Mouse (Mus musculus): ENCODE results near the gene Dpm2. TPM values are rescaled to one million over a fixed set of nuclear protein-coding genes. Genes with fewer than 3 reads are reported as not detected.

Dpm2 gene
- polyA plus RNA-seq, 1 experiment from 2014 or later = 62.0 TPM

GRCm38 (mm10) chr2:32618051-32618450, 47.4 kb downstream of the Dpm2 start:
- 86% methylated on average over 9 of the region's 9 CpGs for WGBS
- no peak overlapping the region for H3K9ac ChIP-seq
- peaks cover 40% of the 10 kb centered on the region for H3K36me3 ChIP-seq
- peaks cover 37% of the 10 kb centered on the region for H3K4me1 ChIP-seq (replicated peaks)
- no peak overlapping the region for H3K27ac ChIP-seq
- no peak for ATAC-seq (replicated peaks; ENCODE audit: insufficient number of reproducible peaks, insufficient read depth, low FRiP score, low read depth)
- no peak overlapping the region for H3K4me2 ChIP-seq
- H3K4me3 ChIP-seq = no peak overlapping the region
- H3K9me3 ChIP-seq (replicated peaks) = no peaks in the 10 kb centered on the region
- H3K27me3 ChIP-seq = no peaks in the 10 kb centered on the region

- no peaks in the 10 kb centered on the region for H3K27me3 ChIP-seq
- peak overlapping the region; percentile 93 for H3K27ac ChIP-seq
- peak; percentile 81 for ATAC-seq (replicated peaks; ENCODE audit: insufficient number of reproducible peaks, insufficient read depth, low FRiP score, low read depth)
- 11% methylated on average over 4 of the region's 4 CpGs for WGBS
- peak overlapping the region; percentile 44 for H3K4me2 ChIP-seq
- peak overlapping the region; percentile 10; the same call in 1 of the 2 replicates for H3K4me3 ChIP-seq
- H3K4me1 ChIP-seq (replicated peaks) = peaks cover 54% of the 10 kb centered on the region
- peaks cover 26% of the 10 kb centered on the region for H3K36me3 ChIP-seq
- peak overlapping the region; percentile 29 for H3K9ac ChIP-seq
- no peaks in the 10 kb centered on the region for H3K9me3 ChIP-seq (replicated peaks)
Measured at GRCm38 (mm10) chr2:32620682-32621516, 50.2 kb downstream of the Dpm2 start.

GRCm38 (mm10) chr2:32621517-32621859, 50.8 kb downstream of the Dpm2 start, which contains the start of gene Ak1:
TSS of gene Ak1 (plus strand) at chr2:32621758.
- no peaks in the 10 kb centered on the region for H3K27me3 ChIP-seq
- WGBS = 7% methylated on average over 7 of the region's 7 CpGs
- H3K36me3 ChIP-seq = peaks cover 20% of the 10 kb centered on the region
- peaks cover 58% of the 10 kb centered on the region for H3K4me1 ChIP-seq (replicated peaks)
- H3K9me3 ChIP-seq (replicated peaks) = no peaks in the 10 kb centered on the region
- H3K4me3 ChIP-seq = peak within 1 kb of the TSS; percentile 10; the same call in 1 of the 2 replicates
- peak within 1 kb of the TSS; percentile 93 for H3K27ac ChIP-seq
- peak within 1 kb of the TSS; percentile 44 for H3K4me2 ChIP-seq
- H3K9ac ChIP-seq = peak within 1 kb of the TSS; percentile 29
- no peak for ATAC-seq (replicated peaks; ENCODE audit: insufficient number of reproducible peaks, insufficient read depth, low FRiP score, low read depth)

Other genes starting within 250 kb of the Dpm2 start
- gene Ciz1, start 218.5 kb upstream of the Dpm2 start, polyA plus RNA-seq (2015; fragmentation: Nextera tagmentation; extraction: Ambion mirVana) = 30.9 and 46.0 TPM in 2 replicates
- 1.9 and 5.4 TPM in 2 replicates for gene Dnm1, start 217.5 kb upstream of the Dpm2 start, polyA plus RNA-seq (2015; fragmentation: Nextera tagmentation; extraction: Ambion mirVana)
- gene 1110008P14Rik, start 188.9 kb upstream of the Dpm2 start, polyA plus RNA-seq (2015; fragmentation: Nextera tagmentation; extraction: Ambion mirVana) = 43.9 and 46.0 TPM in 2 replicates
- 2.2 and 2.8 TPM in 2 replicates for gene Lcn2, start 182.6 kb upstream of the Dpm2 start, polyA plus RNA-seq (2015; fragmentation: Nextera tagmentation; extraction: Ambion mirVana)
- gene Ptges2, start 175.0 kb upstream of the Dpm2 start, polyA plus RNA-seq (2015; fragmentation: Nextera tagmentation; extraction: Ambion mirVana) = 38.2 and 41.8 TPM in 2 replicates
- 4.0 and 5.1 TPM in 2 replicates for gene Naif1, start 120.4 kb upstream of the Dpm2 start, polyA plus RNA-seq (2015; fragmentation: Nextera tagmentation; extraction: Ambion mirVana)
- 9.1 and 12.1 TPM in 2 replicates for gene Slc25a25, start 119.4 kb upstream of the Dpm2 start, polyA plus RNA-seq (2015; fragmentation: Nextera tagmentation; extraction: Ambion mirVana)
- gene Fam102a, start 35.5 kb upstream of the Dpm2 start, polyA plus RNA-seq (2015; fragmentation: Nextera tagmentation; extraction: Ambion mirVana) = 4.8 and 8.6 TPM in 2 replicates
- 0.23 TPM in 1 of 2 replicates, not detected in the other for gene Pip5kl1, start 3.9 kb downstream of the Dpm2 start, polyA plus RNA-seq (2015; fragmentation: Nextera tagmentation; extraction: Ambion mirVana)
- gene 9430097D07Rik, start 4.8 kb downstream of the Dpm2 start, polyA plus RNA-seq (2015; fragmentation: Nextera tagmentation; extraction: Ambion mirVana) = 0.08 TPM in 1 of 2 replicates, not detected in the other
- gene St6galnac4, start 16.2 kb downstream of the Dpm2 start, polyA plus RNA-seq (2015; fragmentation: Nextera tagmentation; extraction: Ambion mirVana) = 33.5 and 38.7 TPM in 2 replicates
- gene St6galnac6, start 28.9 kb downstream of the Dpm2 start, polyA plus RNA-seq (2015; fragmentation: Nextera tagmentation; extraction: Ambion mirVana) = 28.5 and 29.0 TPM in 2 replicates
- 360 and 390 TPM in 2 replicates for gene Ak1, start 50.9 kb downstream of the Dpm2 start, polyA plus RNA-seq (2015; fragmentation: Nextera tagmentation; extraction: Ambion mirVana)
- 144 and 163 TPM in 2 replicates for gene Eng, start 75.7 kb downstream of the Dpm2 start, polyA plus RNA-seq (2015; fragmentation: Nextera tagmentation; extraction: Ambion mirVana)
- gene Fpgs, start 133.3 kb downstream of the Dpm2 start, polyA plus RNA-seq (2015; fragmentation: Nextera tagmentation; extraction: Ambion mirVana) = 13.8 and 19.7 TPM in 2 replicates
- gene Cdk9, start 142.2 kb downstream of the Dpm2 start, polyA plus RNA-seq (2015; fragmentation: Nextera tagmentation; extraction: Ambion mirVana) = 45.5 and 66.6 TPM in 2 replicates
- 25.7 and 33.4 TPM in 2 replicates for gene Sh2d3c, start 150.2 kb downstream of the Dpm2 start, polyA plus RNA-seq (2015; fragmentation: Nextera tagmentation; extraction: Ambion mirVana)
- 0.16 TPM in 1 of 2 replicates, not detected in the other for gene 6330409D20Rik, start 170.2 kb downstream of the Dpm2 start, polyA plus RNA-seq (2015; fragmentation: Nextera tagmentation; extraction: Ambion mirVana)
- 31.2 and 41.1 TPM in 2 replicates for gene Tor2a, start 186.4 kb downstream of the Dpm2 start, polyA plus RNA-seq (2015; fragmentation: Nextera tagmentation; extraction: Ambion mirVana)
- gene Ttc16, start 204.8 kb downstream of the Dpm2 start, polyA plus RNA-seq (2015; fragmentation: Nextera tagmentation; extraction: Ambion mirVana) = 0.15 and 0.32 TPM in 2 replicates
- gene Ptrh1, start 204.9 kb downstream of the Dpm2 start, polyA plus RNA-seq (2015; fragmentation: Nextera tagmentation; extraction: Ambion mirVana) = 3.0 and 4.8 TPM in 2 replicates
- gene Cfap157, start 213.6 kb downstream of the Dpm2 start, polyA plus RNA-seq (2015; fragmentation: Nextera tagmentation; extraction: Ambion mirVana) = 0.16 and 0.52 TPM in 2 replicates

Data from heart, embryonic 15.5 days (tissue).